Mouse (Mus musculus) adrenal gland, adult 18-20 months (tissue): ENCODE measurements at regions not wholly inside any gene's neighbourhood (a gene's known extent, or its start where the extent isn't known, plus 50 kb on each side); places are given as distances from the start of the nearest gene placed in this dataset.

Experiments used
- DNase-seq, 2 experiments: peaks; one replicate each; pipeline ENCODE4 v3.0.0; 2021 to 2022; ENCODE audit warnings: low spot score in 2 of 2

- DNase-seq, result no peak
These were observed 110.8 kb downstream of the Map3k7 start for GRCm38 (mm10) chr4:32074399-32075296.

- no peak for DNase-seq
These were observed 112.6 kb downstream of the Map3k7 start for GRCm38 (mm10) chr4:32076391-32076925.

GRCm38 (mm10) chr4:32083456-32083855 lies 119.6 kb downstream of the Map3k7 start:
- no peak for DNase-seq

- no peak for DNase-seq
These were observed 120.5 kb downstream of the Map3k7 start for GRCm38 (mm10) chr4:32084250-32084869.

GRCm38 (mm10) chr4:32085040-32085439 lies 121.1 kb downstream of the Map3k7 start:
- no peak for DNase-seq

GRCm38 (mm10) chr4:32091086-32091485 lies 127.2 kb downstream of the Map3k7 start:
- DNase-seq, result no peak

- no peak for DNase-seq
These were observed 128.6 kb downstream of the Map3k7 start for GRCm38 (mm10) chr4:32092320-32093041.

- no peak for DNase-seq
These were observed 134.3 kb downstream of the Map3k7 start for GRCm38 (mm10) chr4:32098233-32098632.

- no peak for DNase-seq
These were observed 137.1 kb downstream of the Map3k7 start for GRCm38 (mm10) chr4:32101002-32101401.

- no peak for DNase-seq
These were observed 131.9 kb upstream of the Bach2 start for GRCm38 (mm10) chr4:32106664-32107171.

GRCm38 (mm10) chr4:32122320-32122719 lies 116.3 kb upstream of the Bach2 start:
- no peak for DNase-seq

GRCm38 (mm10) chr4:32126828-32127227 lies 111.8 kb upstream of the Bach2 start:
- DNase-seq, result no peak

- no peak for DNase-seq
These were observed 108.0 kb upstream of the Bach2 start for GRCm38 (mm10) chr4:32130594-32130993.

GRCm38 (mm10) chr4:32131819-32132218 lies 106.8 kb upstream of the Bach2 start:
- no peak for DNase-seq

- no peak for DNase-seq
These were observed 102.5 kb upstream of the Bach2 start for GRCm38 (mm10) chr4:32136151-32136550.

GRCm38 (mm10) chr4:32137243-32137642 lies 101.4 kb upstream of the Bach2 start:
- no peak for DNase-seq

GRCm38 (mm10) chr4:32137966-32138365 lies 100.6 kb upstream of the Bach2 start:
- DNase-seq, result no peak

- DNase-seq, result no peak
These were observed 99.0 kb upstream of the Bach2 start for GRCm38 (mm10) chr4:32139586-32139985.

GRCm38 (mm10) chr4:32140068-32140467 lies 98.5 kb upstream of the Bach2 start:
- DNase-seq, result no peak

- DNase-seq, result no peak
These were observed 96.4 kb upstream of the Bach2 start for GRCm38 (mm10) chr4:32142198-32142597.

GRCm38 (mm10) chr4:32147146-32147545 lies 91.5 kb upstream of the Bach2 start:
- no peak for DNase-seq
